Mouse (Mus musculus) monocyte, adult 2 months (primary cell): ENCODE results near the gene Taldo1.

Experiments
- DNase-seq, 2 experiments: peaks; one replicate each; pipeline ENCODE4 v3.0.0; 2022; ENCODE audit warnings: low spot score in 2 of 2, low read depth in 1 of 2

Gene Taldo1

DNA sequence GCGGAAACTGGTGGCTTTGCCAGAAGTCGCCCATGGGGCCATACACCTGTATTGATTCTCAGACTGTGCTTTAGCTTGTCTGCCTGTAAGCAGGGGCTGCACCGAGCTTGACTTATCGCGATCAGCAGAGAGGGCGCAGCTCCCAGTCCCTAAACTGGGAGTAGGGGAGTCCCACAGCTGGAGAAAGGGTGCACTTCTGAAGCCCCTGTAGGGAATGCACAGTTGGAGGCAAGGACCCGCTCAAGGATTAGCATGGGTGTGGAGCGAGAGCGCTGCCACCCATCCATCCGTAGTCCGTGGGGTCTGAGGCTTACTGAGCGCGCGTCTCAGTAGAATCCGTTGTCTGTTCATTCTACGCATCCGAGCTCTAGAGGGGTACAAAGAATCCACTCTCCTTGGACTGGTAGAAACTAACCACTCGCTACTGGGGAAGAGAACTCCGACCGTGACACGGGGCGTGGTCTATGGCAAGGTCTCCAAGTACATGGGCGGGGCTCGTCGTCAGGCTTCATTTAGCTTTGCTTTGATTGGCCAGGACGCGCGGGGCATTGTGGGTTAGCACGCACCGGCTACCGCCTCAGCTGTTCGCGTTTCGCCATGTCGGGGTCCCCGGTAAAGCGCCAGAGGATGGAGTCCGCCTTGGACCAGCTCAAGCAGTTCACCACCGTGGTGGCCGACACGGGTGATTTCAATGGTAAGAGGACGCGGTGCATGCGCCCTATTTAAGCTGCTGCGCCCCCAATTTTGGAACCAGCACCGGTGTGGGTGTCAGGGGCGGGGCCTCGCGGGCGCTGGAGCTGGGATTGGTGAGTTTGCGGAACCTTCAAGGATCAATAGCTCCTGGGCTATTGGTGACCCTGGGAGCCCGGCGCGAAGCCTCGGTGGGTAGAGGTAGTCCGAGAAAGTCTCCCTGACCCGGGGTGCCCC, at the start of gene Taldo1:
TSS of gene Taldo1 (plus strand) at position 575 of the 927 bp plus-strand sequence.
- peak; percentile 88 to 91 for DNase-seq

GRCm38 (mm10) chr7:141343230-141343629, 48.8 kb upstream of the Taldo1 start:
- DNase-seq: no peak

DNA sequence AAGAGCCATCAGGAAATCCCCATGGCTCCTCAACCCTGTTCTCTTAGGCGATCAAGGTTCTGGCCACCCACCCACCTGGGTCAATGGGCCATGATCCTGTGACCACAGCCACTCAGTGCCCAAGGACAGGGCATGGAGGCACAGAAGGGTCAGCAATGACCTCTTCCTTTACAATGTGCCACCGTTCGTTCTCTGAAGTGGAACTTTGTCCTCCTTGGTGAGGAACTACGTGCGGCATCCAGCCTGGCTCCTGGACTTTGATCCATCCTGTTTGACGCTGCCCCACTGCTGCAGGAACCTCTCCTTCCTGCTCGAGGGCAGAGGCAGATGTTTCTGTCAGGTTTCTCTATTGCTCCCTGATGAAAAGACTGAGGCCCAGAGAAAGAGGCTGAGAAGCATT, 48.3 kb upstream of the Taldo1 start:
- no peak for DNase-seq

- DNase-seq: no peak
Observed at GRCm38 (mm10) chr7:141344787-141345186, 47.2 kb upstream of the Taldo1 start.

- DNase-seq: no peak
Observed at GRCm38 (mm10) chr7:141351061-141351460, 40.9 kb upstream of the Taldo1 start.

DNA sequence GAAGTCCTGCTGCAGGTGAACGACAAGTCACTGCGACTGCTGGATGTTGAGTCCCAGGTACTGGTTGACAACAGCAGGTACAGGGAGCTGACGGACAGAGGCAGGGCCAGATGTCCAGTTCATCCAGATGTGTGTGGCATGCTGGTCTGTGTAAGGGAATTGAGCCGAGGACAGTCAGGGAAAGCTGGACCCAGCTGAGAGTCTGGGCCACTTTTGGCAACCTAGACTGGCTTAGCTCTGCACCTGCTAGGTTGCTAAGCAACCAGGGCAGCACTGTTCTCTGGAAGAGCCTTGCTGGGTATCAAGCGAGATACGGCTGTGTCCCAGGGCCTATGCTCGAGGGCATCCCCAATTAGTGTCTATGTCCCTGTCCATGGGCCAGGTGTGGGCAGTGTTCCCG, 36.9 kb upstream of the Taldo1 start:
- DNase-seq: no peak

DNA sequence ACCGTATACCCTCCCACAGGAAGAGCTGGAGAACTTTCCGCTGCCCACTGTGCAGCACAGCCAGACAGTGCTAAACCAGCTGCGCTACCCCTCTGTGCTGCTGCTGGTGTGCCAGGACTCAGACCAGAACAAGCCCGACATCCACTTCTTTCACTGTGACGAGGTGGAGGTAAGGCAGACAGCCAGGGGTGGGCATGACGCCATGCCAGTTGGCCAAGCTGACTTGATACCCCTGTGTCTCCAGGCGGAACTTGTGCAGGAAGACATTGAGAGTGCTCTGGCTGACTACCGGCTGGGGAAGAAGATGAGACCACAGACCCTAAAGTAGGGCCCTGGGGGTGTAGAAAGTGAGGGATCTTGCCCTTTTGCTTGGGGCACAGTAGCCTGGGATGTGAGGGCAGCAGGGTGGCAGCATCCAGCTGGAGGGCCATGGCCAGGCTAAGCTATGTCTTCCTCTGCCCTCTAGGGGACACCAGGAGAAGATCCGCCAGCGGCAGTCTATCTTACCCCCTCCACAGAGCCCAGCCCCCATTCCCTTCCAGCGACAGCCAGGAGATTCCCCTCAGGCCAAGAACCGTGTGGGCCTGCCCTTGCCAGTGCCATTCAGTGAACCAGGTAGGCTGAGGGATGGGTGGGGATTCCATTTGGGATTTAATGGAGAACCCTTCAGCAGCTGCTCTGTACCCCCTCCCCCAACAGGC, 36.2 kb upstream of the Taldo1 start:
- no peak for DNase-seq

DNA sequence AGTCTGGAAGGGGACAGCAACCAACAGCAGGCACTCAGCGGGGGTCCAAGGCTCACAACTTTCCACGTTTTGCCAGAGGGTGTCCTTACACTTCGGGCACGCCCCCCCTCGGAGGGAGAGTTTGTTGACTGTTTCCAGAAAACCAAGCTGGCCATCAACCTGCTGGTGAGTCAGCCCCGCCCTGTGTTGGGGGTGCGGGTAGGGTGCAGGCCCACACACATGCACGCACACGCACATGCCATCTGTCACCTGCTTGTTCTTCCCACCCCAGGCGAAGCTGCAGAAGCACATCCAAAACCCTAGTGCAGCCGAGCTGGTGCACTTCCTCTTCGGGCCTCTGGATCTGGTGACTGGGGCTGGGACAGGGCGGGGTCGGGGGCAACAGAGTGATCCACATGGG, 35.0 kb upstream of the Taldo1 start:
- no peak for DNase-seq

- no peak for DNase-seq
Observed at GRCm38 (mm10) chr7:141361510-141361909, 30.5 kb upstream of the Taldo1 start.

- DNase-seq: peak in 1 of 2 experiments; percentile 19
Observed at GRCm38 (mm10) chr7:141363106-141363751, 28.8 kb upstream of the Taldo1 start.

DNA sequence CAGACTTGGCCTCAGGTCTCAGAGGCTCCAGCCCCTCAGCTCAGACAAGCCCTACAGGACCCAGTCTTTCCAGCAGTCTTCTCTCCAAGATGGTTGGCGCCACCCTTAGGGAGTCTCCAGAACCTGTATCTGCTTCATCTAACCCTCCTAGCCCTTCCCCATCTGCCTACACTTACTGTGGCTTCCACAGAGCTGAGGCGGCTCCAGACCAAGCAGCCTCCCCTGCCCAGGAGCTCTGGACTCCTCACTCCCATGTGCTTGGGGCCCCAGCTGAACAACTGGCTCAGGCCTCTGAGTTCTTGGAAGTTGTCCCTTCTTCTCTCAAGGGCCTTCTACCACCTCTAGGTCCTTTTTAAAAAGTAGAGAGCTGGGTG, 28.3 kb upstream of the Taldo1 start:
- no peak for DNase-seq

DNA sequence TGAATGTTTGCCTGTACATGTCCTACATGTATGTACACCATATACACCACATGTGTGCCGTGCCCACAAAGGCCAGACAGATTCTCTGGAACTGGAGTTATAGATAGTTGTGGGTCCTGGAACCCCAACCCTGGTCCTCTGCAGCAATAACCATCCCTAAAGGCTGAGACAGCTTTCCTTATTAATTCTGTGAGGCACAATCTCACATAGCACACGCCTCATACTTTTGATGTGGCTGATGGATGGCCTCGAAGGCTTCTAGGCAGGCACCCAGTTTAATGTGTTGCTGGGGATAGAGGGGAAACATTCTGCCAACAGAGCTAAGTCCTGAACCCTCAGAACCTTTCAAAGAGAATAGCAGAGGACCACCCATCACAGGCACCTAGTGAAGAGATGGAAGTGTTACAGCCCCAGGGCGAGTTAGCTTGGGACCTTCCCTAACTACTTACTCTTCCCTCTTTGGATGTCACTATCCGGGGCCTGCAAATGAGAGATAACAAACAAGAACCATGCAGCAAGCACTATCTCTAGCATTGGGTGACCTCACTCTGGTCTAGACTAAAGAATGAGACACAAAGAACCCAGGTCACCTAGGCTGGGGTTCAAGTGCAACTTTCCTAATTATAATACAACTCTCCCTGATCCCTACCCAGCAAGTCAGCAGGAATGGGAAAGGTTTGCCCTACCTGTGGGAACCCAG, 27.5 kb upstream of the Taldo1 start:
- no peak for DNase-seq

DNA sequence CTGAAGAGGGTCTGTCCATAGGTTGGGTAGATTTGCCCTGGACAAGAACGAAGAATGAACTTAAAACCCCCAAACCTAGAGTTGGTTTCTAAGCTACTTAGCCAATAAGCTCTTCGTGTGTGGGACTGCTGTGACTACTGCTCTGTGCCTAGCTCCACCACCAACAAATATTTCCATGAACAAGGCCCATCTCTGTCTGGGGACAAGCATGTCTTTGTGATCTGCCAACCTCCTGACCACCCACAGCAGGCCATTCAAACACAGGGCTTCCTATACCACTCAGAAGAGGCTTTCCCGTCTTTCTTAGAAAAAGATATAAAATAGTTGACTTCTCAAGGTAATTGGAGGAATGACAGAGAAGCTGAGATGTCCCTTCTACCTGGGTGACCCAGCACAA, 27.0 kb upstream of the Taldo1 start:
- no peak for DNase-seq

DNA sequence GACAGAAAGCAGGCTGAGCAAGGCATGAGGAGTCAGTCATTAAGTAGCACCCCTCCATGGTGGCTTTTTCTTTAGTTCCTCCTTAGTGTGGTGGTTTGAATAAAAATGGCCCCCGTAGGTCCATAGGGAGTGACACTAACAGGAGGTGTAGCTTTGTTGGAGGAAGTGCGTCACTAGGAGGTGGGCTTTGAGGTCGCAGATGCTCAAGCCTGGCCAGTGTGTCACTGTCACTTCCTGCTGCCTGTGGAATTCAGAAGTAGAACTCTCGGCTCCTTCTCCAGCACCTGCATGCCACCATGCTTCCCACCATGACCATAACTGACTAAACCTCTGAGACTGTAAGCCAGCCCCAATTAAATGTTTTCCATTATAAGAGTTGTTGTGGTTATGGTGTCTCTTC, 24.6 kb upstream of the Taldo1 start:
- DNase-seq: no peak

DNA sequence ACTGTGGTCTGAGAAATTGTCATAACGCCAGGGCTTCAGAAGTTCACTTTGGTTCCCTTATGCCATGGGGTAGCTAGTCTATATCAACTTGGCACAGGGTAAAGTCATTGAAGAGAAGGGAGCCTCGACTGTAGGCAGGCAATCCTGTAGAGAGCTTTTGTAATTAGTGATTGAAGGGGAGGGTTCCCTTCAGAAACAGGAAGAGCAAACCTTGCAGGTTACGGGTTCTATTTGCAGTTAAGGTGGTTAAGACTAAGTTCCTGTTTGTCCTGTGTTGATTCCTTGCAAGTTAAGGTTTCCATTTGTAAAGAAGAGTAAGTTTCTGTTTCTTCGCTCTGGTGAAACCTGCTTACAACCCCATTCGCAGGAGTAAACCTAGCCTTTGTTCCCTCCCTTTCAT, 22.1 kb upstream of the Taldo1 start:
- no peak for DNase-seq

GRCm38 (mm10) chr7:141371942-141372595, 19.9 kb upstream of the Taldo1 start:
- no peak for DNase-seq

GRCm38 (mm10) chr7:141373611-141374010, 18.4 kb upstream of the Taldo1 start:
- no peak for DNase-seq

DNA sequence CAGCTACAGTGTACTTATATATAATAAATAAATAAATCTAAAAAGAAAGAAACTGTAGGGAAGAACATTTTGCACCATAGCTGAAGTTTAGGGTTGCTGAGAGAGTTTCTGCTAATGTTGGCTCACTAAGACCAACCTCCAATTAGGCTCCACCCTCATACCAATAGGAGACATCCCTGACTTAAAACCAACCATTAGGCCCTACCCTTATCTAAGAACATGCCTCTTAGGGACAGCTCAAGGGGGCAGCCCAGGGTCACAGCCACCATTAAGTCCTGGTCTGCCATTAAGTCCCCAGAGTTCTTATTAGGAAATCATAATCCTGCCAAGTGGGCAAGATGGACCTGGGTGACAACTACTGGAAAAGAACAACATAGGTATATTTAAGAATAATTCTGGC, 17.6 kb upstream of the Taldo1 start:
- DNase-seq: no peak

- DNase-seq: peak; percentile 52 to 67
Observed at GRCm38 (mm10) chr7:141379584-141379983, 12.4 kb upstream of the Taldo1 start.

- no peak for DNase-seq
Observed at GRCm38 (mm10) chr7:141381068-141381835, 10.7 kb upstream of the Taldo1 start.
